Mouse (Mus musculus): ENCODE results near the gene Gp6.

DNA sequence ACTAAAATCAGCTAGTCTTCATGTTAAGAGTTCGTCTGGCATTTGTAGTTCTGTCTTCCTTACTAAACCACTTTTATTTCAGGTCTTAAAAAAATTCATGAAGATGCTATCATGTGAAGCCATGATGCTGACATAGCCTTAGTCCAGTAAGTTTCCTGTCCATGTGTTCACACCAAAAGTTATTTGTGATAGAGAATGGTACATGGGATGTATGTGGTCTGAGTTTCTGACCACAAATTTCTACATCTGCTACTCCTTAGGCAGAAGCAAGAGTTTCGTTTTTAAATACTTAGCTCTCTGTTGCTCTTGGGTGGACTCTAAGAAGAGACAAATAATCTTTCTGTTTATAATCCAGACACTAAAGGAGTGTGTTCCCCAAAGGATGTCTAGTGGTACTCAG lies 74.2 kb downstream of the Gp6 start:
- TF ChIP-seq CTCF (IDR thresholded peaks at IDR 0.05; ENCODE audit: borderline replicate concordance, extremely low read depth, insufficient read depth, insufficient read length) (no peak), POLR2A (IDR thresholded peaks at IDR 0.05; ENCODE audit: borderline replicate concordance, extremely low read depth, insufficient read depth, insufficient read length, poor library complexity, severe bottlenecking) (no peak)
